Mouse (Mus musculus): ENCODE results near the gene Dnajb9. TPM values are rescaled to one million over a fixed set of nuclear protein-coding genes. Genes with fewer than 3 reads are reported as not detected.
A peak's percentile ranks its signal among the peaks of the same experiment; 100 is the strongest.
"Not testable (repeated sequence)": the region's sequence is repeated elsewhere in the genome, so short reads cannot be mapped to it uniquely, and the experiment has no call there.

Dnajb9 gene
- total RNA-seq (2015): 86.3 and 110 TPM in 2 replicates
- 55.5 and 60.6 TPM in 2 replicates for total RNA-seq (2017)

DNA sequence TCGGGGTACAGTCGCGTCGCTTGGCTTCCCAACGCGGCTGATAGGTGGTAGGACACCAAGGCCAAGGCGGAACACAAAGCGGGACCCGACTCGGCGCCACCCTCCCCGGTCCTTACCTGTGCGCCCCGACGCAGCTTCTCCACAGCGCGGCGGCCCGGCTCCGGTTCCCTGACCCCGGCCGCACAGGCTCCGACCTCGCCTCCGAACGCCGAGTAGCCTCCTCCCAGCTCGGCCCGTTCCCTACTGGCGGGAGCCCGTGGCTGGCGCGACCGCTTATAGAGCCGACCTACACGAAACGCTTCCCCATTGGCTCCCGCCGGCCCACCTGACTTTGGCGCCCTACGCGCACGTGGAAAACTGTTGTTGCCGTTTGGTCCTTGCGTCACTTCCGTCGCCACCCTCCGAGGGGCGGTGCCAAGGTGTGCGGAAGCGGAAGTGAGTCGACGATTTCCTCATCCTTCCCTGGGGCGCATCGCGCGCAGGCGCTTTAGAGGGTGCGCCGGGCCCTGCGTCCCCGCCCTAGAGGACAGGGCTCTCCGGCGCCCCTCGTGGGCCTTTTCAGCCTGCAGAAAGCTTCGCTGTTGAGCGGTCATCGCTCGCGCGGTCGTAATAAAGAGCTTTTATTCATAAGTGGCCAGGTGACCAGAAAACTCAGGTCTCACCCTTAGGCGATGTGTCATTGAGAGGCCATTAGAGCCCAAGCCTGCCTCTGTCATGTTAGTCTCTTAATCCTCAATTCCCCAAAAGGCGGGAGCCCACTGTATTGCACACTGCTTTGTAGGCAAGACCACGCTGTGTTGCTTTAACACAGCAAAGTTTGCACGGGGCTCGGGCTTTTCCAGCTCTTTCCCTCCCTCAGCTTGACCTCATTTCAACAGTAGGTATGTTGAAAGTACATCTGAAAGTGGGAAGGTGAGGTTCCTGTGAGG is at the start of gene Dnajb9:
Gene Dnajb9, minus strand, starts transcription at position 503 of the 929 bp plus-strand sequence.
- ATAC-seq (replicated peaks; ENCODE audit: poor library complexity): peak; percentile 89

GRCm38 (mm10) chr12:44248309-44248977 is 38.3 kb upstream of the Dnajb9 start:
- ATAC-seq (replicated peaks; ENCODE audit: poor library complexity): no peak

- ATAC-seq (replicated peaks; ENCODE audit: poor library complexity): no peak
Measured at GRCm38 (mm10) chr12:44245739-44246138, 35.6 kb upstream of the Dnajb9 start.

DNA sequence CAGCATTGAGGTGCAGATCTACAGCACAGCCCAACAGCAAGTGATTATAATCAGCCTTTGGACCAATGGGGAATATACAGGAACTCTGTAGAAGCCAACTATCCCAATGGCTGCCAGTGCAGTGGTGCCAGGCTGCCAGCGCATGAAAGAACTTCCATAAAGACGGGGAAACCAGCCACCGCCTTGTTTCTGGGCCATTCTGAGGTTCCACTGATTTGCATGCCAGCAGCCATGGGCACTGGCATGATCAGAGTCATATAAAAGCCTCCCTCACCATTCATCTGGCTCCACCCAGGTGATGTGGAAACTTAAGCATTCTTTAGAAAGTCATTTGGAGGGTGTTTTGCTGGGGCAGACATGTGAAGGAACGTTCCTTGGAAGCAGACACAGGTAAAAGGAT is 32.3 kb upstream of the Dnajb9 start:
- no peak for ATAC-seq (replicated peaks; ENCODE audit: poor library complexity)

DNA sequence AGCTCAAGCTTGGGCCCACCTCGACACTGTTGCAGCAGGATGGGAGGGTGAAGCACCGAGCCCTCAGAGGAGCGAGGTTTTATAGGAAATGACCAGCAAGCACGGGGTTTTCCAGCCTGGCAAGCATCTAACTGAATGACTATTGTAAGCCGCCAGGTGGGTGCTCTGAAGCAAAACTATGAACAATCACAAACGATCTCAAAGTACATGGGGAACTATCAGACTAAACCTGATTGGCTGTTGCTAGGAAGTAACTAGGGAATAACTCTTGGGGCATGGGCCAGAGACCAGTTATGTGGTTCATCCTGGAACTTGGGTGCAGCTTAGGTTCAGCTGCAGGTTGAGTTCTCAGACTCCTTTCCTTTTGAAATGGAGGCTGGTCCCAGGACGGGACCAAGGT is 31.0 kb upstream of the Dnajb9 start:
- ATAC-seq (replicated peaks; ENCODE audit: poor library complexity): no peak

GRCm38 (mm10) chr12:44224650-44225049 is 14.5 kb upstream of the Dnajb9 start:
- peak; percentile 81 for ATAC-seq (replicated peaks; ENCODE audit: poor library complexity)

- no peak for ATAC-seq (replicated peaks; ENCODE audit: poor library complexity)
Measured at GRCm38 (mm10) chr12:44223044-44223443, 12.9 kb upstream of the Dnajb9 start.

DNA sequence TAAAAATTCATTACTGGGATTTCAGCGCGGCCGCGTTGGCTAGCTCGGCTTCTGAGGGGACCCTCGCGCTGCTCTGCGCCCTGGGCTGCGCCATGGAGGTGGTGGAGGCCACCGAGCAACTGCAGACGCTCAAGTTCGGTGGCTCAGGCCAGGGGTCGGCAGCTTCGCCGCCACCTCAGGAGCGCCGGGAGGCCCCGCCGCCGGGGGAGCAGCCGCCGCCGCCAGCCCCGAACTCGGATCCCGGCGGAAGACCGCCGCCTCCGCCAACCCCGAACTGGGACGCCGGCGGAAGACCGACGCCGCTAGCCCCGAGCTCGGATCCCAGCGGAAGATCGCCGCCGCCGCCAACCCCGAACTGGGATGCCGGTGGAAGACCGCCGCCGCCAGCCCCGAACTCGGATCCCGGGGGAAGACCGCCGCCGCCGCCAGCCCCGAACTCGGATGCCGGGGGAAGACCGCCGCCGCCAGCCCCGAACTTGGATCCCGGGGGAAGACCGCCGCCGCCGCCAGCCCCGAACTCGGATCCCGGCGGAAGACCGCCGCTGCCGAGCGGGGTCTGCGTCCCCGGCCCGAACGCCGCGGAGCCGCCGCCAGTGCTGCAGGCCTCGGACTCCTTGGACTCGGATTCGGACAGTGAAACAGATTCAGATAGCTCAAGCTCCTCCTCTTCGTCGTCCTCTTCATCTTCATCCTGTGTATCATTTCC is 11.7 kb upstream of the Dnajb9 start:
- ATAC-seq (replicated peaks; ENCODE audit: poor library complexity): peak; percentile 44

GRCm38 (mm10) chr12:44221070-44221469 is 10.9 kb upstream of the Dnajb9 start, which contains the start of gene Pnpla8:
Gene Pnpla8, plus strand, starts transcription at chr12:44221370.
- not testable (repeated sequence) for ATAC-seq (replicated peaks; ENCODE audit: poor library complexity)

DNA sequence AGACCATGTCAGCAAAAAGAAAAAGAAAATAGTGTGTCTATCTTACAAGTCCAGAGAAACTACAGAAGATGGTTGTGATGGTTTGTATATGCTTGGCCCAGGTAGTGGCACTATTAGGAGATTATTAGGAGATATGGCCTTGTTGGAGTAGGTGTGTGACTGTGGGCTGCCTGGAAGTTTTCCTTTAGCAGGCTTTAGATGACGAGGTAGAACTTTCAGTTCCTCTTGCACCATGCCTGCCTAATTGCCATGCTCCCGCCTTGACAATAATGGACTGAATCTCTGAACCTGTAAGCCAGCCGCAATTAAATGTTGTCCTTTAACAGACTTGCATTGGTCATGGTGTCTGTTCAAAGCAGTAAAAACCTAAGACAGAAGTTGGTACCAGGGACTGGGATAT is 1.4 kb upstream of the Dnajb9 start:
- no peak for ATAC-seq (replicated peaks; ENCODE audit: poor library complexity)

DNA sequence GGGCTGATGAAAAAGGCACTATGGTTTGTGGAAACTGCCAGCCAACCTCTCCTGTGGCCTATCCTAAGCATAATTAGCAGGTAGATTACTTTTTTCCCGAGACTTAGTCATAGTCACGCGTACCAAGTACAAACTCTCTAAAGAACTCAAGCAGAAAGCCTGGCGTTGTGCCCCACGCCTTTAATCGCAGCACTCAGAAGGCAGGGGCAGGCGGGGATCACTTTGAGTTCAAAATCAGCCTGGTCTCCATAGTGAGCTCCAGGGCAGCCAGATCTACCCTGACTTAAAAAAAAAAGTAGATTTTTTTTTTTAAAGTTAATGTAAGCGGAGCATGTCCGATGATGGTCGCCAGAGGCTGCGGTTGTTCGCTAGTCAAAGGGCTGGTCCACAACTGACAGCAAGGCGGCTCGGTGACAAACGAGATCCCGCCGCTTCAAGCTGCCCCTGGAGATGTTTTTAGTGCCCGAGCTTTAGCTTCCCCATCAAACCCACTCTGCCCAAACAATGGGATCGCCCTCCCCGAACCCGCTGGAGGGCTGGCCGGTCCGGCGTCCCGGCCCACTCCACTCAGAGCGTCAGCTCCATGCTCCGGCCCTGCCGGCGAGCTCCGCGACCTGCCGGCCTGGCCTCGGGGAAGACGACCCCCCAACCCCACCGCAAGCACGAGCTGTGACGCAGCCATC is 844 bp downstream of the Dnajb9 start:
- ATAC-seq (replicated peaks; ENCODE audit: poor library complexity): peak; percentile 5

- peak; percentile 93 for ATAC-seq (replicated peaks; ENCODE audit: poor library complexity)
Measured at GRCm38 (mm10) chr12:44197873-44198525, 12.1 kb downstream of the Dnajb9 start.

GRCm38 (mm10) chr12:44181081-44181982 is 28.8 kb downstream of the Dnajb9 start:
- peak; percentile 97 for ATAC-seq (replicated peaks; ENCODE audit: poor library complexity)

GRCm38 (mm10) chr12:44177038-44177355 is 33.1 kb downstream of the Dnajb9 start:
- no peak for ATAC-seq (replicated peaks; ENCODE audit: poor library complexity)

GRCm38 (mm10) chr12:44176331-44177037 is 33.6 kb downstream of the Dnajb9 start:
- peak; percentile 93 for ATAC-seq (replicated peaks; ENCODE audit: poor library complexity)

DNA sequence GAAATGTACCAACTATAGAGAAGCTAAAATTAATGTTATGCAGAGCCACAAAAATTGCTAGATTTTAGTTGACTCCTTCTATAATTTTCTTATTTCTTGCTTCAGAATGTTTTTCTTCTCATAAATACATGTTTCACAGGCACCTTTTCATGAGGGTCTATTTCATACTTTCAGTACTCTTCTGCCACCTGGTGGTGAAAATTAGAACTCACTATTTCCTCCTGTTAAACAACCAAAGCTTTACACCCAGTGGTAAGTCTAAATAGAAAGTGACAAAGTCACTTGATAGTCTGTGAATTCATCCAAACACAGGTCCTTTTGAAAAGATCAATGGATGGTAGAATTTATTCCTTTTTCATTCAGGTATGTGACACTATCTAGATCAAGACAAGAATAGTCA is 43.2 kb downstream of the Dnajb9 start:
- ATAC-seq (replicated peaks; ENCODE audit: poor library complexity): peak; percentile 86

GRCm38 (mm10) chr12:44159349-44159748 is 50.8 kb downstream of the Dnajb9 start:
- ATAC-seq (replicated peaks; ENCODE audit: poor library complexity): no peak
